Mouse (Mus musculus): ENCODE data around the gene Rbm20. TPM values are rescaled to one million over a fixed set of nuclear protein-coding genes. Genes with fewer than 3 reads are reported as not detected.

Gene Rbm20
- polyA plus RNA-seq, 1 experiment from 2014 or later: 2.5 TPM

DNA sequence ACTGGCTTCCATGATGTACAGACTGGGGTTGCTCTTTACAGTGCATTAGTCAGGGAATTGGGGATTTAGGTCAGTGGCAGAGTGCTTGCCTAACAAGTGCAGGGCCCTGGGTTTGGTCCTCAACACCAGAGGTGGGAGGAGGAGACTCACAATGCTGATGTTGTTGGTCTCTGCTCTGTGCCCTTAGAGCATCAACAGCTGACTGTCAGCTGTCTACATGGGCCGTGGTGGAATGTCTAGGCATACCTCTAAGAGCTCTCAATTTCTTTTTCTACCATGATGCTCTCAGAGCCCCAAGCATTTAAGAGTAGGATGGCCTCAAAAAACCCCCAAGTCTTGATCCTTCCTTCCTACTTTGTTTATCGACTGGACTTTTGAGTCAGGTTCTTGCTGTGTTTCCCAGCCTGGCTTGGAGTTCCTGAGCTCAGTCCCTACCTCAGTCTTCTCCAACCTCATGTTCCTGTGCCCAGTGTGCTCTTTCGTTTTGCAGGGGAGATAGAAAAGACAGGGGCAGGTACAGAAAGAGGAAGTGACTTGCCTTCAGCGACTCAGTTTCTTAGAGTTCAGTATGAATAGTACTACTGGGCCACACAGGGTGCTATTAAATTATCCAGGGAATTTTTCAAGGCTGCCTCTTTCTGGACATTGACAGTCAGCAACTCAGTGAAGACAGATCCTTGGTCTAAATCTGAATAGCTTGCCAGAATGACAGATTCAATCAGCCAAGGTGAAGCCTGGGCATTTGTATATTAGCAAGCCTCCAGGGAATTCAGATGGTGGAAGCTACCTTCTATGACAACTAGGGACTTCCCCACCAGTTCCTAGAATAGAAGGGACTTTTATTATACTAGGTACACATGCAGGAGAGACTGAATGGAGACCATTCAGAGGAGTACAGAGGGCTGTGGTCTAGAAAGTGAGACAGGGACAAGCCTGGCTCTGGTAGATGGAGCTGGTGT, 192.6 kb downstream of the Rbm20 start:
- Histone ChIP-seq H3K4me2 (replicated peaks; ENCODE audit: low read depth) (no peak overlapping the region), H3K36me3 (ENCODE audit: control insufficient read depth, insufficient read depth, low read length) (no peaks in the 10 kb centered on the region), H3K4me1 (replicated peaks; ENCODE audit: control insufficient read depth, insufficient read depth) (0 out of 2 replicates have a peak, but pooled peaks cover 4% of the 10 kb centered on the region), H3K27me3 (ENCODE audit: control insufficient read depth, insufficient read depth, low read length) (no peaks in the 10 kb centered on the region), H3K27ac (replicated peaks) (no peak overlapping the region), H3K4me3 (ENCODE audit: low read depth, low read length) (no peak overlapping the region), H3K9me3 (ENCODE audit: control insufficient read depth, low read length) (no peaks in the 10 kb centered on the region), H3K9ac (ENCODE audit: low read length) (no peak overlapping the region)
- 68% methylated on average over 4 of the region's 4 CpGs for WGBS
- TF ChIP-seq EP300 (optimal IDR thresholded peaks at IDR 0.05): no peak
- TF ChIP-seq CTCF (IDR thresholded peaks at IDR 0.05; ENCODE audit: low read depth): no peak
- DNase-seq (ENCODE audit: low spot score) (no peak), ATAC-seq (ENCODE audit: low FRiP score, low TSS enrichment) (no peak)

DNA sequence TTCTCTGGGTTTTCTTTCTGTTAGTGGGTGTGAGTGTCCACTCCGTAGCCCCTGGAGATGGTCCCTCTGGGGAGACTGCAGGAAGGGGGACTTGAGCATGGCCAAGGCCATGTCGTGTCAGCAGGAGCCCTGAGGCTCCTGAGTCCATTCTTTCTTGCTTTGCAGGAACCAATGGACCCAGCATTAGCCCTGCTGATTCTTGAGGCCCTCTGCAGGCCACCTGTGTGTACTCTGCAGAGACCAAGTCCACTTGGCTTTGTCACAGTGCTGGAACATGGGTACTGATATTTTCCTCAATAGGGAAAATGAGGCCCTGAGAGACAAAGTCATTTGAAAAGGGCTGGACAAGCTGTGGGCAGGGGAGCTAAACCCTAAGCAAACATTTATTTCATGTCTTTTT, 193.5 kb downstream of the Rbm20 start:
- Histone ChIP-seq H3K27ac (replicated peaks) (no peak overlapping the region), H3K9me3 (ENCODE audit: control insufficient read depth, low read length) (no peaks in the 10 kb centered on the region), H3K4me2 (replicated peaks; ENCODE audit: low read depth) (no peak overlapping the region), H3K9ac (ENCODE audit: low read length) (no peak overlapping the region), H3K4me3 (ENCODE audit: low read depth, low read length) (no peak overlapping the region), H3K36me3 (ENCODE audit: control insufficient read depth, insufficient read depth, low read length) (no peaks in the 10 kb centered on the region), H3K4me1 (replicated peaks; ENCODE audit: control insufficient read depth, insufficient read depth) (0 out of 2 replicates have a peak, but pooled peaks cover 4% of the 10 kb centered on the region), H3K27me3 (ENCODE audit: control insufficient read depth, insufficient read depth, low read length) (no peaks in the 10 kb centered on the region)
- 63% methylated on average over 2 of the region's 2 CpGs for WGBS
- no peak for ATAC-seq (ENCODE audit: low FRiP score, low TSS enrichment)
- DNase-seq (ENCODE audit: low spot score): no peak
- TF ChIP-seq EP300 (optimal IDR thresholded peaks at IDR 0.05) (no peak), CTCF (IDR thresholded peaks at IDR 0.05; ENCODE audit: low read depth) (peak; percentile 53)

DNA sequence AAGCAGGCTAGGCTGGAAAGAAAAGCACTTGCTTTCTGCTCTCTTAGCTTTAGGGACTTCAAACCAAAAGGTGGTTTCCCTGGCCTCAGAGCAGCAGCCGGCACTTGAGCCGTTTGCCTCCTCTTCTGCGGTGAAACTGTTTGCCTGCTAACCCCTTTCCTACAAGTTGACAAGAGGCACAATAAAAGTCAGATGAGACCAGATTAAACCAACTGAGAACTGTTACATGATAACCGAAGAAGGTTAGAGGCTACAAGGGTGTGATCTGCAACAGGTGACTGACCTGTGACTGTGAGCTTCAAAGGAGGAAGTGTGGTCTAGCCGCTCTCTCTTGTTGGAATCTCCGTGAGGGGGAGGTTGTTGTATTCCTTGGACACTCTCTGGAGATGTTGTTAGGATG, 194.4 kb downstream of the Rbm20 start:
- Histone ChIP-seq H3K9ac (ENCODE audit: low read length) (no peak overlapping the region), H3K4me2 (replicated peaks; ENCODE audit: low read depth) (no peak overlapping the region), H3K4me1 (replicated peaks; ENCODE audit: control insufficient read depth, insufficient read depth) (0 out of 2 replicates have a peak, but pooled peaks cover 4% of the 10 kb centered on the region), H3K27me3 (ENCODE audit: control insufficient read depth, insufficient read depth, low read length) (no peaks in the 10 kb centered on the region), H3K36me3 (ENCODE audit: control insufficient read depth, insufficient read depth, low read length) (no peaks in the 10 kb centered on the region), H3K4me3 (ENCODE audit: low read depth, low read length) (no peak overlapping the region), H3K9me3 (ENCODE audit: control insufficient read depth, low read length) (no peaks in the 10 kb centered on the region), H3K27ac (replicated peaks) (no peak overlapping the region)
- ATAC-seq (ENCODE audit: low FRiP score, low TSS enrichment) (no peak), DNase-seq (ENCODE audit: low spot score) (no peak)
- TF ChIP-seq EP300 (optimal IDR thresholded peaks at IDR 0.05) (no peak), CTCF (IDR thresholded peaks at IDR 0.05; ENCODE audit: low read depth) (no peak)
- WGBS: 83% methylated on average over 6 of the region's 6 CpGs

DNA sequence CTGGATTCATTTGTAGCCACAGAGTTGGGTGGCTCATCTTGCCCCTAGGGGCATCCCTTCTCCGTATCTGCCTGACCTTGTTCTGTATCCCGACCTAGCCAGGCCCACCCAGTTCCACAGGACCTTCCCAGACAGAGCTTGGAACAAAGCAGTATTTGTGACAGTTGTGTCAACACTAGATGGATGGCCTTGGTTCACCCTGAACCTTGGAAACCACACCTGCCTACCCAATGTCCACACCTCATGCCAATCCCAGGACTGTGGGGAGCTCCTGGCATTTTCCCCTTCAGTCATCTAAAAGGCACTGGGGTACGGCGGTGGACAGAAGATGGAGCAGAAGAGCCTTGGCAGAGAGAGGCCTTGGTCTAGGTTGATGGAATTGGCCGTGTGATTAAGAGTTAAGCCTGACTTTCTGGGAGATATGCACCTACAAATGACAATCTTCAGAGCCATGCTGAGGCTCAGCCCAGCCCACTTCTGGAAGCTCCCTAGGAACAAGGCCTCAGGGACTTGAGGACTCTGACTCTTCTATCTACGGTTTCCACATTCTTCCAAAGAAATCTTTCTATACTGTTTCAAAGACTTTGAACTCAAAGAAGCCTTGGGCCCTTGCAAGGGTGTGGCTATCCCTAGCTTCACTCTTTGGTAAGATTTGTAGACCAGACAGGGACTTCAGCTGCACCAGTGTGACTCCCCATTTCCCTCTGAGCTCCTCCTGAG, 196.0 kb downstream of the Rbm20 start:
- Histone ChIP-seq H3K9me3 (ENCODE audit: control insufficient read depth, low read length) (no peaks in the 10 kb centered on the region), H3K4me2 (replicated peaks; ENCODE audit: low read depth) (no peak overlapping the region), H3K27ac (replicated peaks) (no peak overlapping the region), H3K36me3 (ENCODE audit: control insufficient read depth, insufficient read depth, low read length) (no peaks in the 10 kb centered on the region), H3K27me3 (ENCODE audit: control insufficient read depth, insufficient read depth, low read length) (no peaks in the 10 kb centered on the region), H3K4me3 (ENCODE audit: low read depth, low read length) (no peak overlapping the region), H3K9ac (ENCODE audit: low read length) (no peak overlapping the region), H3K4me1 (replicated peaks; ENCODE audit: control insufficient read depth, insufficient read depth) (0 out of 2 replicates have a peak, but pooled peaks cover 4% of the 10 kb centered on the region)
- WGBS: 69% methylated on average over 6 of the region's 6 CpGs
- TF ChIP-seq EP300 (optimal IDR thresholded peaks at IDR 0.05) (no peak), CTCF (IDR thresholded peaks at IDR 0.05; ENCODE audit: low read depth) (no peak)
- DNase-seq (ENCODE audit: low spot score) (no peak), ATAC-seq (ENCODE audit: low FRiP score, low TSS enrichment) (peak; percentile 42; the same call in 1 of the 2 replicates)

DNA sequence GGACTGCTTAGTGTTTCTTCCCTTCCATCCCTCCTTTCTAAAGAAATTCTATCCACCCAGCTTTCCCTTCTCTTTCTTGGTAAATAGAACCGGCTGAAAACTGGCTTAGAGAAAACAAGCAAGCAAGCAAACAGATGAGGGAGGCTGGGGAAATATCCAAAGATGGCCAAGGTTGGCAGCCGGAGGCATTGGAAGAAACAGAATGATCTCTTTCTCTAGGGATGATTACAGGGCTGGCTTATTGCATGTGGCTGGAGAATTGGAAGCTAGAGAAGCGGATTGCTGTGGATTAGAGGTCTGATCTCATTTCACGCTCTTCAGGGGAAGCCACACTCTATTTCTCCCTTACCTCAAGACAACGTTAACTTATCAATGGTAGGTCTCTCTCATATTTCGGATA, 198.1 kb downstream of the Rbm20 start:
- no peaks in the 10 kb centered on the region for H3K4me1 ChIP-seq (replicated peaks; ENCODE audit: control insufficient read depth, insufficient read depth)
- no peak overlapping the region for H3K4me3 ChIP-seq (ENCODE audit: low read depth, low read length)
- H3K36me3 ChIP-seq (ENCODE audit: control insufficient read depth, insufficient read depth, low read length): no peaks in the 10 kb centered on the region
- WGBS: 72% methylated on average over 6 of the region's 6 CpGs
- no peak overlapping the region for H3K4me2 ChIP-seq (replicated peaks; ENCODE audit: low read depth)
- no peaks in the 10 kb centered on the region for H3K9me3 ChIP-seq (ENCODE audit: control insufficient read depth, low read length)
- no peak overlapping the region for H3K27ac ChIP-seq (replicated peaks)
- ATAC-seq (ENCODE audit: low FRiP score, low TSS enrichment) (no peak), DNase-seq (ENCODE audit: low spot score) (no peak)
- TF ChIP-seq EP300 (optimal IDR thresholded peaks at IDR 0.05) (no peak), CTCF (IDR thresholded peaks at IDR 0.05; ENCODE audit: low read depth) (no peak)
- H3K27me3 ChIP-seq (ENCODE audit: control insufficient read depth, insufficient read depth, low read length): no peaks in the 10 kb centered on the region
- no peak overlapping the region for H3K9ac ChIP-seq (ENCODE audit: low read length)

All from stomach, postnatal 0 days (tissue).